In the genomic region with DNA sequence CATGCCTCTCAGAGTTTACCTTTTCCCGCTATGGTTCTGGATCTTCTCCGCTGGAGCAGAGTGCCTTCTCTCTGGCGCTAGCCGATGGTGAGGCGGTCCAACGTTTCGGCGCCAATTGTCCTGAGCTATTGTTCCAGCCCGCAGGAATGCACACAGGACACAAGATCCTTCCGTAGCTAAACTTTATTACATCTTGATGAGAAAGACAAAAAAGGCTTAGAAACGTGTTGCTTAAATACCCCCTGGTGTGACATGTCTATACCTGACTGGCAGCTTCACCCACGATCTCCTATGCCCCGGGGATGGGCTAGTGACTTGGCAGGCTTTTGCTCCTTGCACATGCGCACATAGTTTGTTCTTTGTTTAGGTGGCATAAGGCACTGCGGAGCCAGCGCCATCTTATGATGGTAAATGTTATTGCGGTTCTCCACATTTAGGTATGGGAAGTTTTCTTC, we compare ENCODE assay signal across 8 mouse cellular contexts. TPM values are rescaled to one million over a fixed set of nuclear protein-coding genes. Genes with fewer than 3 reads are reported as not detected.
DNase-seq lines count a peak whose midpoint lies in the region; ATAC-seq and TF ChIP-seq lines count a peak whose summit lies in the region.

No protein-coding gene starts in this region.

- no peaks in the 10 kb centered on the region for H3K79me2 ChIP-seq in myocyte (ENCODE audit: control insufficient read depth, insufficient read depth)

- H3K4me1 ChIP-seq in forebrain, embryonic 12.5 days, result peaks cover 6% of the 10 kb centered on the region
- H3K4me1 ChIP-seq in hindbrain, embryonic 15.5 days (replicated peaks), result peaks cover 4% of the 10 kb centered on the region; the same call in 1 of the 2 replicates
- H3K4me1 ChIP-seq in liver, embryonic 12.5 days, result peaks cover 7% of the 10 kb centered on the region

- peak overlapping the region; percentile 56 for H3K4me3 ChIP-seq in forebrain, embryonic 12.5 days (replicated peaks)
- peak overlapping the region; percentile 50 for H3K4me3 ChIP-seq in hindbrain, embryonic 15.5 days
- H3K4me3 ChIP-seq in liver, embryonic 12.5 days, result peak overlapping the region; percentile 59
- peak overlapping the region; percentile 37 for H3K4me3 ChIP-seq in myocyte

- no peak for TF ChIP-seq POLR2A in myocyte (IDR thresholded peaks at IDR 0.05; ENCODE audit: insufficient read length, low read depth)

- no peaks in the 10 kb centered on the region for H3K27me3 ChIP-seq in forebrain, embryonic 12.5 days
- H3K27me3 ChIP-seq in hindbrain, embryonic 15.5 days, result no peaks in the 10 kb centered on the region
- H3K27me3 ChIP-seq in liver, embryonic 12.5 days (replicated peaks), result peaks cover 7% of the 10 kb centered on the region; the same call in 1 of the 2 replicates
- no peaks in the 10 kb centered on the region for H3K27me3 ChIP-seq in myocyte (ENCODE audit: control insufficient read depth, insufficient read depth, insufficient read length)

- 1% methylated on average over 17 of the region's 17 CpGs for WGBS in forebrain, embryonic 12.5 days
- 1% methylated on average over 17 of the region's 17 CpGs for WGBS in hindbrain, embryonic 15.5 days
- 1% methylated on average over 17 of the region's 17 CpGs for WGBS in liver, embryonic 12.5 days (ENCODE audit: insufficient replicate concordance)

- H3K9ac ChIP-seq in forebrain, embryonic 12.5 days, result peak overlapping the region; percentile 70
- peak overlapping the region; percentile 60 for H3K9ac ChIP-seq in hindbrain, embryonic 15.5 days
- H3K9ac ChIP-seq in liver, embryonic 12.5 days, result 0 out of 2 replicates have a peak overlapping the region, but pooled peaks have one; percentile 39

- intact Hi-C loops in gastrocnemius, postnatal 36 days (cut with DNase I), result no loop called here

- H3K27ac ChIP-seq in forebrain, embryonic 12.5 days, result peak overlapping the region; percentile 84
- peak overlapping the region; percentile 90 for H3K27ac ChIP-seq in hindbrain, embryonic 15.5 days (replicated peaks)
- H3K27ac ChIP-seq in liver, embryonic 12.5 days, result no peak overlapping the region

- H3ac ChIP-seq in myocyte (ENCODE audit: control insufficient read depth, insufficient read length), result peak overlapping the region; percentile 8

- peak overlapping the region; percentile 67 for H3K4me2 ChIP-seq in forebrain, embryonic 12.5 days
- peak overlapping the region; percentile 90 for H3K4me2 ChIP-seq in hindbrain, embryonic 15.5 days
- H3K4me2 ChIP-seq in liver, embryonic 12.5 days, result peak overlapping the region; percentile 88
- H3K4me2 ChIP-seq in myocyte (ENCODE audit: low read depth), result peak overlapping the region; percentile 94

- no peaks in the 10 kb centered on the region for H3K36me3 ChIP-seq in forebrain, embryonic 12.5 days (replicated peaks)
- H3K36me3 ChIP-seq in hindbrain, embryonic 15.5 days, result no peaks in the 10 kb centered on the region
- no peaks in the 10 kb centered on the region for H3K36me3 ChIP-seq in liver, embryonic 12.5 days
- H3K36me3 ChIP-seq in myocyte (ENCODE audit: control insufficient read depth, insufficient read depth), result no peaks in the 10 kb centered on the region

- peaks cover 6% of the 10 kb centered on the region; the same call in 1 of the 2 replicates for H3K9me3 ChIP-seq in forebrain, embryonic 12.5 days
- no peaks in the 10 kb centered on the region for H3K9me3 ChIP-seq in hindbrain, embryonic 15.5 days
- H3K9me3 ChIP-seq in liver, embryonic 12.5 days (replicated peaks), result no peaks in the 10 kb centered on the region

- ATAC-seq in forebrain, embryonic 12.5 days (ENCODE audit: low FRiP score), result peak; percentile 76
- peak; percentile 72 for ATAC-seq in hindbrain, embryonic 15.5 days (ENCODE audit: low FRiP score, low read depth)
- ATAC-seq in liver, embryonic 12.5 days, result no peak

- DNase-seq in CD4-positive helper T cell, adult 2 months (ENCODE audit: low read depth, low spot score), result peak; percentile 73
- peak; percentile 43 for DNase-seq in WW6 (ENCODE audit: low read depth, low spot score)
- no peak for DNase-seq in gastrocnemius, postnatal 36 days
- DNase-seq in spleen, postnatal 10 days (ENCODE audit: low spot score in 2 of 2), result no peak

TF ChIP-seq in myocyte, 11 proteins besides CTCF, POLR2A, EP300 and RAD21:
- TF ChIP-seq SRF (IDR thresholded peaks at IDR 0.05; ENCODE audit: control insufficient read depth, insufficient read length, low read depth) (no peak), MYOD1 (IDR thresholded peaks at IDR 0.05; ENCODE audit: control insufficient read depth in 1 of 3, insufficient read length in 2 of 3, low read depth in 2 of 3) (no peak), CEBPB (IDR thresholded peaks at IDR 0.05; ENCODE audit: insufficient read depth, poor library complexity, severe bottlenecking) (no peak), MYOG (IDR thresholded peaks at IDR 0.05; ENCODE audit: control insufficient read depth in 1 of 3, insufficient read depth in 1 of 3, insufficient read length in 2 of 3, low read depth in 2 of 3) (no peak), TCF12 (IDR thresholded peaks at IDR 0.05; ENCODE audit: insufficient read depth, poor library complexity, severe bottlenecking) (no peak), POLR2AphosphoS2 (IDR thresholded peaks at IDR 0.05; ENCODE audit: insufficient read length, low read depth) (no peak), E2F4 (IDR thresholded peaks at IDR 0.05; ENCODE audit: insufficient read depth) (no peak), TCF3 (IDR thresholded peaks at IDR 0.05; ENCODE audit: insufficient read length, low read depth) (no peak), REST (IDR thresholded peaks at IDR 0.05; ENCODE audit: insufficient read depth, insufficient read length) (no peak), USF1 (IDR thresholded peaks at IDR 0.05; ENCODE audit: low read depth) (no peak), MAX (IDR thresholded peaks at IDR 0.05; ENCODE audit: low read depth) (no peak)

RNA-seq across cellular contexts. Expression of gene Mrgprb5, which starts 30.5 kb away (rescaled TPM):
- polyA plus RNA-seq in forebrain, embryonic 12.5 days (2016; fragmentation: Nextera tagmentation; extraction: Ambion mirVana), result not detected in 2 replicates
- polyA plus RNA-seq in hindbrain, embryonic 15.5 days (2015; fragmentation: Nextera tagmentation; extraction: Ambion mirVana), result not detected in 2 replicates
- polyA plus RNA-seq in liver, embryonic 12.5 days (2016; fragmentation: Nextera tagmentation; extraction: Ambion mirVana), result not detected in 2 replicates
- polyA plus RNA-seq in myocyte (2012; fragmentation: generic; extraction: Trizol), result not detected
- total RNA-seq in gastrocnemius, postnatal 36 days (2021), result not detected

Comparison
In these comparisons a context has a peak if more than half of its experiments do, and no peak if none do; other contexts are left out.
1. DNase-seq: peak in CD4-positive helper T cell, adult 2 months (single experiment) and WW6 (single experiment); none in gastrocnemius, postnatal 36 days (0 of 2) and spleen, postnatal 10 days (0 of 2).
2. Peak in every context shown above with its lines, with median percentiles within 50 percentile points of each other: H3K4me2 ChIP-seq, H3K4me3 ChIP-seq and H3K9ac ChIP-seq.